Mouse (Mus musculus) skeletal muscle tissue, adult 2 months (tissue): ENCODE results near the gene Ptpru.
"Not testable (repeated sequence)": the region's sequence is repeated elsewhere in the genome, so short reads cannot be mapped to it uniquely, and the experiment has no call there.

ENCODE experiments used
- DNase-seq: peaks from one replicate; pipeline ENCODE4 v3.0.0-alpha.2; 2012; ENCODE audit warnings: low read depth, low spot score

The Ptpru gene

DNA sequence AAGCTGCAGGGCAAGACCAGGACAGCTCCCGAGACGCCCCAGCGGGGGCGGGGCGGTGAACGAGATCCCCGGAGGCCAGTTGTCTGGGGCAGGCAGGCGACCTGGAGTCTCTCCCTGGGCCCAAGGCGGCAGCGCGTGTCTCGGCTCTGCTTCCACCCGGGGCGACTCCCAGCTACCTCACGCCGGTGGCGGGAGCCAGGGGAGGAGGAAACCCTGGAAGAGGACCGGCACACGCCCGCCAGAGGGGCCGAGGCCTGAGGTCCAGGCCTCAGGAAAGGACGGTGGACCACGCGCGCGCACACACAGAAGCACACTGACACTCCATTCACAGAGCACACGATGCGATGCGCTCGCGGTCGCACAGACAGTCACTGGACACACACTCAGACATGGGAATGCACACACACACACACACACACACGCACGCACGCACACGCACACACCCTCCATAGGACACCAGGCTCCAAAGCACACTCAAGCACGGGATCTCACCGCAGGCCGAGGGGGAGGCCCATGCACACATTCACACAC lies 1.7 kb downstream of the Ptpru start:
- DNase-seq, result no peak

DNA sequence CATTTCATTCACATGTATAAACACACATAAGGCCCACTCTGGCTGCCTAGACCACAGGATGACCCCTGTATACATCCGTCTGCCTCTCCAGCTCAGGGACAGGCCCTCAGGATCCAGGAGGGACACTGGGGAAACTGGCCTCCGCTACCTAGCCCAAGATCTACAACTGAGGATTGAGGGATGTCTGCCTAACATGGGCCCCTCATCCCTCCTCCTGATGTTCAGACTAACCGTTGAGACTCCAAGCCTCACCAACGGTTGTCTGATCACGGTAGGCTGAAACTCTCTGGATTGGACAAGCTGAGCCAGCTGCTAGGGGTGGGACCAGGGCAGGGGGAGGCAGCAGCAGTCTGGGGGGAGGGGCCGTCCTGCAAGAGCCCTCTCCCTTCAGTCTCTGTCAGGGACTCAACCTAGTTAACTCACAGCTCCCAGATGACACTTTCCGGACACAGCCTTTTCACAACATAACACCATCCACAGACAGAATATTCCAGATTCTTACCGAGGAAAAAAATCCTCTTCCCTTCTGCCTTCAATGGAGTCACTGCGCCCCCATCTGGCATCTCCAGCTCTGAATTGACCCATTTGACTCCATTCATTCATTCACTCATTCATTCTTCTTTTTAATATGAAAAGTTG lies 4.0 kb downstream of the Ptpru start:
- no peak for DNase-seq

DNA sequence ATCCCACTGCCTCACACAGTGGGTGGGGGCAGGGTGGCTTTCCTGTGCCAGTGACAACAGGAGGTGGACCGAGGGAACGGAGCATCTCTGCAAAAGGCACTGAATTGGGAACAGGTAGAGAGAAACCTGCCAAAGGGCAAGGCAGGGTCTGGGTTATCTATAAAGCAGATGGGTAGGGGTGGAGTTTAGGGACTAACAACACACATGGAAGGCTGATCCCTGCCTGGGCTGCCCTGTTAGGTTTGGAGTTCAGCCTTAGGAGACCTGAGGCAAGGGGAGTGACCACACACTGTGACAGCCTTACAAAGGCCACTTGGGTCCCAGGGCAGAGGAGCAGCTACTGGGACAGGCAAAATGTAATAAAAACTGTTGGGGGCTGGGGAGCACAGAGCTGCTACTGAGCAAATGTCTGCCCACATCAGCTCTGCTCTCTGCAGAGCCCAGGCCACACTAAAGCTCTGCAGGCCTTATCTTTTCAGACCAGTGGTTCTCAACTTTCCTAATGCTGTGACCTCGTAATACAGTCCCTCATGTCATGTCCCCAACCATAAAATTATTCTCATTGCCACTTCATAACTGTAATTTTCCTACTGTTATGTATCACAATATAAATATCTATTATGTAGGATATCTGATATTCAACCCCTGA lies 5.2 kb downstream of the Ptpru start:
- no peak for DNase-seq

DNA sequence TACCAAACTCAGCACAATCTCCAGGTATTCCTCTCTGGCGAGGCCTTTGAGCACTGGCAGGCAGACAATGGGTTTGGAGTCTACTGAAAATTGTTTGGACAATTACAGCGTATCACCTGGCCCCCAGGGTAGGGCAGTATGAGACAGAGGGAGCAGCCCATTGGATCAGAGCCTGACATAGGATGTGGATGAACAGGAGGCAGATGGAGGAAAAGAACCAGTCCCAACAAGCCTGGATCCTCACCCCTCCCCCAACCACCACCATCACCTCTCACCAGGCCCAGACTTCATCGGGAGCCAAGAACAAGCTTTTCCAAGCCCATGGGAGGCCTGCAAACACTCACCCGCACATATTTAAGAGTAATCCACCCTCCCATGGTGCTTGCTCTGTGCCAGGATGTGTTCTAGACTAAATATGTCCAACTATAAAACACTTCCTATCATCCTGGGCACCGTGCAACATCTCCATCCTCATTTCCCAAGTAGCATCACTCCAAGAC lies 6.5 kb downstream of the Ptpru start:
- no peak for DNase-seq

DNA sequence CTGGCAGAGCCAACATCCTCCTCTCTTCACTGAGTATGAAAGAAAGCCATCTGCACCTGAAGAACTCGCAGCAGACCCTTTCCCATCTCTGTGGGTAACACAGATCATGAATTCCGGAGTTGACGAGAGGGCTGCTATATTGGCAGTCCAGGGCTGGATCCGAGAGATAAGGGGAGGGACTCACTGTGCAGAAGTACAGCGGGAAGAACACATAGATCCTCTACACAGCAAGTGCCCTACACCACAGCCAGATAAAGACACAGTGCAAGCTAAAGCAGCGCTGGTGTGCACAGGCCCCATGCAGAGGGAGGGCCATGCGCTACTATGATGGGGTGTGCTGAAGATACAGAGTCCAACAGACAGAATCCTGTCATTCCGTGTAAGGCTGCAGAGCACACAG lies 9.0 kb downstream of the Ptpru start:
- no peak for DNase-seq

DNA sequence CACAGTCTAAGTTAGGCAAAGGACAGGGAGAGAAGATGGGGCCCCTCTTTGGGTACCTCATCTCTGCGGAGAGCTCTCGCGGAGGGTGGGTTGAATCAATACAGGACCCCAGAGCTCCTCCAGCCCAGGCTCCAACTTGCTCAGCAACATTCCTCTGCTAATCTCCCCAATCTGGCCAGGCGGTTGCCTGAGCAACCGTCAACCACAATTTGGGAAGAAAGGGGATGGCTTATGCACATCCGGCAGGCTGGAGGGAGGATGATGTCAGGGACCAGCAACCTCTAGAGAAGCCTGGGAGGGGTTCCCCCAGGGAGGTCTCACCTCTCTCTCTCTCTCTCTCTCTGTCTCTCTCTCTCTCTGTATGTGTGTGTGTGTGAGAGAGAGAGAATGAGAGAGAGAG lies 11.2 kb downstream of the Ptpru start:
- DNase-seq, result no peak

DNA sequence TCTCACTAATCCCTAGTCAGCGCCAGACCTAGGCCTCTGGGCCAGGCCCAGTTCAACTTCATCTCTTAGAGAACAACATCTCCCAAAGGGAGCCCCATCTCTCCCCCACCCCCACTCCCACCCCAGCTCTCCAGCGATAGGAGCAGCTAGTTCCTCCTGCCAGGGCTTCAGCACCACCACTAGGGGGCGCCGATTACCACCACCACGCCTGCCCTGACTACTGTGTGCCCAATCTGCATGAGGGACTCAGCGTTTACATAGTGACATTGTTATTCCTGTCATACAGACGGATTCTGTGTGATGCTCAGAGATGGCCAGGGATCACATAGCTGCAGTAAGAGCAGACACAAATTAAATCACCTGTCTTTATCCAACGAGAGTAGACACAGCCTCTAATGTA lies 12.3 kb downstream of the Ptpru start:
- no peak for DNase-seq

DNA sequence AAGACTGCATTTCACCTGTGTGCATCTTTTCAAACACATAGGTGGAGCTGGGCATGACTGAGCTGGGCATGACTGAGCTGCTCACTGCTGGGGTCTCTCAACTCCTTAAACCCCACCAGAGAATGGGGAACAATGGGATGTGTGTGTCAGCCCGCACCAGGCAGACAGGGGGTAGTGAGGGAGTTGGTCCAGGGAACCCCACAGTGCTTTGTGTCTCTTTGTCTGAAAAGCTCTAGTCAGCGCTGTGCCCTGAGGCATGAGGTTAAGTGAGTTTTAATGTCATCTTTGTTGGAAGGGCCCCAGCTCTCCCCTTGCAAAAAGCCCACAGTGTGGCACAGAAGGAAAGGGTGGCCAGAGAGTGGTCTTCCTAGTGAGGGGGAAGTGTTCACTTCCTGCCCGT lies 13.1 kb downstream of the Ptpru start:
- no peak for DNase-seq

DNA sequence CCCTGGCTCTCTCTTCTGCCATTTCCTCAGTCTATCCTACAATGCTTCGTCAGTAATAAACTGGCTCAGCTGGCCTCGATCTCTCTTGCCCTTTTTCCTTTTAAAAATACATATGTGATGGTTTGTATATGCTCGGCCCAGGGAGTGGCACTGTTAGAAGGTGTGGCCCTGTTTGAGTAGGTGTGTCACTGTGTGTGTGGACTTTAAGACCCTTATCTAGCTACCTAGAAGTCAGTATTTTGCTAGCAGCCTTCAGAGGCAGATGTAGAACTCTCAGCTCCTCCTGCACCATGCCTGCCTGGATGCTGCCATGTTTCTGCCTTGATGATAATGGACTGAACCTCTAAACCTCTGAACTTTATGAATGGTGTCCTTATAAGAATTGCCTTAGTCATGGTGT lies 15.5 kb downstream of the Ptpru start:
- DNase-seq, result no peak

DNA sequence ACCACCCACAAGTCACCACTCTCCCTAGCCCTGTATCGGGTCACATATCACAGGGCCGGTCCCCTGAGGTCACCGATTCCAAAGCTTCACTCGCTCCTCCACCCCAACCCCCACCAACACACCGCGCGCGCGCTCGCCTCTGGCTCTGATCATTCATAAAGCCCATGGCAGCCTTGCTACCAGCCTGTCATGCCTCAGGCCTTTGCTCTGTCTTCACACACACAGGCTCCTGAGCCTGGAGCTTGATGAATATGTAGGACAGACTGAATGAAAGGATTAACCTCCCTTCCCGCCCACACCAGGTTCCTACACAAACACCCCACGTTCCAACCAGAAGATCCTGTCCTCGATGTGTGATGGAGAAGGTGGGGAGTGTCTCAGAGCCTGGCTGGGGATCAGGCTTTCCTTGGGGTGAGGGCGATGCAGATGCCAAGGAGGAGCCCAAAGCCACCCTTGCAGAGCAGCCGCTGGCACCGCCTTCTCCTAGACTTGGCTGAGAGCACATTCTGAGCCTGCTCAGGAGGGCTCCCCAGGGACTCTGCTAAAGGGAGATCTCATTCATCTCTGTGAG lies 16.8 kb downstream of the Ptpru start:
- DNase-seq, result no peak

DNA sequence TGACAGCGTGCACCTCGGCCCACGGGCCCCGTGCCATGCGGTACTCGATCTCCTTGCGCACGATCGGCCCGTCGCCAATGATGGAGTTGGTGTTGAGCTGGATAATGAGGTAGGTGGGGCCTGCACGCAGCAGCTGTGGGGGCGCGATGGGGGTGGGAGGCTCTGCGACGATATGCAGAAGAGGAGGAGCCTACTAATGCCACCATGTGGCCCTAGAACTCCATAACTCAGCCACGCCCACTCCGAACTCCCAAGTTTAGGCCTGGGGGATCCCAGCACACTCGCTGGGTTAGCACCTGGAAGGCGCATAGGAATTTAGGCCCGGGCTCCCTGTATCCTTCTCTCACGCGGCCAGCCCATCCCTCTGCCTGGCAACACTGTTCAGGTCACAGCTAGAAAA lies 19.2 kb downstream of the Ptpru start:
- DNase-seq, result no peak

DNA sequence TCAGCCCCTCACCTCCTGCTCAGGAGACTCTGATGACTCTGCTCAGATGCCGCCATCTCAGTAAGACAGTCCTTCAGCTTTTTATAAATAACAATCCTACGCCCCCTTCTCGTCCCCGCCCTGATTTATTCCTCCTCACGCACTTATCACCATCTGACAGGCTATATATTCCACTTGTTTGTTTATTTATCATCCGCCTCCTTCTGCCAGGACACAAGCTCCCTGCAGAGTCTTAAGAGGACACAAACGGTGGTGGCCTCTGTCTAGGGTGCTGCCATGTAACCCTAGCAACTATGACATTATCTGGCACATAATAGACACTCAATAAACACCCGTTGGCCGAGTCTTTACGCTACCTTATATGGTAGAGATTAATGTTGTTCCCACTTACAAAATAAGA lies 22.3 kb downstream of the Ptpru start:
- no peak for DNase-seq

DNA sequence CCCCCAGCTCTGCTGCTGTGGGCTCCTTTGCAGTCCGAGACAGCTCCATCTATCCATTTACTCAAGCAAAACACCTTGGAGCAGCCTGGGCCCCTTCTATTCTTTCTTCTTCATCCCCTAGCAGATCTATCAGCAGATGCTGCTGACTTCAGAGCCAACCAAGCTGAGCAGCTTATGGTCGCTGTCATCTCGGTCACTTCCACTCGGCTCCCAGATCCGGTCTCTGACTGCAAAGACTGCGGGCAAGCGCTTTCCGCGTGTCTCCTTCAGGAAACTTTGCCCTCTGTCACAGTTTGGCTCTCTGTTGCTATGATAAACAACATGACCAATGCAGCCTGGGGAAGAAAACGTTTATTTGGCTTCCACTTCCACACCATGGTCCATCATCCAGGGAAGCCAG lies 23.2 kb downstream of the Ptpru start:
- DNase-seq, result no peak

DNA sequence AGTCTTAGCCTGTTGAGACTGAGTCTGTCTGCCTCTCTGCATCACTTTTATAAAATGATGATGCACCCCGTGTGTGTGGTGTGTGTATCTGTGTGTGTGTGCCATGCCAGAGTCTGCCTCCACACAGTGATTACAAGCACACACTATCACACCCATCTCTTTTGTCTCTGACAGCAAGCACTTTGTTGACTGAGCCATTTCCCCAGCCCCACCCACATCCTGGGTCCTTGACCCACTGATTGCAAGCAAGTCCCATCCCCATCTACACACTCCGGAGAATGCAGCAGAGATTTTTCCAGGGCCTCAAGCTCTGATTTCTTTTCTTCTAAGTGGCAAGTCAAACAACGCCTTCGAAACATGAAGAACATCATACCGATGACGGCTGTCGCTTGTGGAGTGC lies 24.3 kb downstream of the Ptpru start:
- no peak for DNase-seq

DNA sequence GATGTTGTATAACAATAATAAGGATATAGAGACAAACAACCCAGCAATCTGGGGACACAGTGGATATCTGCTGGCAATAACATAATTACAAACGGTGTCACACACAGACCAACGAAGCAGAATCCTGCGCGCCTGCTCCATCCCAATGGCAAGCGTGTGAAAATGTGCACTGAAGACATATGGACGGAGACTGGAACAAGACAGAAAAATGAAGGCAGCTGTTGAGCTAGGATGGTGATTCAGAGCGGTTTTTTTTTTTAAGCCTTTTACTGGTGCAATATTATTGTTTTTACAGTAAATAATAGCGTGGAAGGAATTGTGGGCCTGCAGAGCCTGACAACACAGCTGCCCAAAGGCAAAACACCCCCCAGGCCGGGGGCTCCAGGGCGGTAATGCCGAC lies 25.6 kb downstream of the Ptpru start:
- DNase-seq, result no peak

DNA sequence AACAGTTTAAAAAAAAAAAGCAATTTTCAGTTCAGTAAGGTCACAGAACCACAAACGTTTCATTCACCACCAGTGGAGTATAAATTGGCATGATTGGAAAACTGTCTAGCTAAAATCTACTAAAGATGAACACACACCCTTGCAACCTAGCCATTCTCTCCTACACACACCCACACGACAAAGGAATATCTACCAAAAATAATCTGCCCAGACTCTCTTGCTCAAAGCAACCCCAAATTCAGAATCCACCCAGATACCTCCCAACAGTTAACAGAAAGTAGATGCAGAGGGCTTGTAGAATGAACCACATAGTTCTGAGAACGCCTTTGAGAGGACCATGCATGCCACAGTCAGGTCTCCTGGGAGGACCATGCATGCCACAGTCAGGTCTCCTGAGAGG lies 32.8 kb downstream of the Ptpru start:
- no peak for DNase-seq

DNA sequence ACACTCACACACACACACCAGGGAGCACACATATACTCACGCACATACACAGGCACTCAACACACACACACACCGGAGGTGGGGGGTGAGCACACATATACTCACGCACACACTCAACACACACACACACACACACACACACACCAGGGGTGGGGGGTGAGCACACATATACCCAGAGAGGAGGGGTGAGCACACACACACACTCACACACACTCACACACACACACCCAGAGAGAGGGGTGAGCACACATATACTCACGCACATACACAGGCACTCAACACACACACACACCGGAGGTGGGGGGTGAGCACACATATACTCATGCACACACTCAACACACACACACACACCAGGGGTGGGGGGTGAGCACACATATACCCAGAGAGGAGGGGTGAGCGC lies 33.4 kb downstream of the Ptpru start:
- not testable (repeated sequence) for DNase-seq

DNA sequence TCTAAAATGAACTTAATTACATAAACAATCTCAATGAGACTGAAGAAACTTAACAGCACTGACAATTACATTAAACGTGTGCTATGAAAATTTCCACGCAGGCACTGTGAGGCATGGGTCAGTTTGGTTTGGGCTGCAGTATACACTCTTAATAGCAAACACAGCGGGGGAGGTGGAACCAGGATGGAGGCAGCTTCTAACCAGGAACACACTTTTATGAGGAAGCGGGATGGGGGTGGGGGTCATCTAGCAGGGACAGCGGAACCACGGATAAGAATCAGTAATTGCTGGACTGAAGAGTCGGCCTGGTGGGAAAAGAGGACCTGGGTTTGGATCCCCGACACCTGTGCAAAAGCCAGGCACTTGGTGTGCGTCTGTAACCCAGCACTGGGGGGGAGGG lies 34.2 kb downstream of the Ptpru start:
- DNase-seq, result no peak

DNA sequence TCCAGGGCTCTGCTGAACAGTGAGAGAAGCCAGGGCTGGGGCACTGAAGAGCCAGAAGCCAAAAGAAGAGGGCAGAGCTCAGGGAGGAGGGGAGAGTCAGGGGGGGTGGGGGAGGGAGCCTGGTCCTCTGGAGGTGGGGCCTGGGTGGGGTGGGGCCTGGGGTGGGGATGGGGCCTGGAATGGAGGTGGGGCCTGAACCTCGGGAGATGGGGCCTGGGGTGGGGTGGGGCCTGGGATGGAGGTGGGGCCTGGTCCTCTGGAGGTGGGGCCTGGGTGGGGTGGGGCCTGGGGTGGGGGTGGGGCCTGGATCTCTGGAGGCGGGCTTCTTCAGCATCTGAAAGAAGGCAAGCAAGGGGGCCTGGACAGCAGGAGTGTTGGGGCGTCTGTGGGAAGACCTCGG lies 39.1 kb downstream of the Ptpru start:
- DNase-seq, result no peak

DNA sequence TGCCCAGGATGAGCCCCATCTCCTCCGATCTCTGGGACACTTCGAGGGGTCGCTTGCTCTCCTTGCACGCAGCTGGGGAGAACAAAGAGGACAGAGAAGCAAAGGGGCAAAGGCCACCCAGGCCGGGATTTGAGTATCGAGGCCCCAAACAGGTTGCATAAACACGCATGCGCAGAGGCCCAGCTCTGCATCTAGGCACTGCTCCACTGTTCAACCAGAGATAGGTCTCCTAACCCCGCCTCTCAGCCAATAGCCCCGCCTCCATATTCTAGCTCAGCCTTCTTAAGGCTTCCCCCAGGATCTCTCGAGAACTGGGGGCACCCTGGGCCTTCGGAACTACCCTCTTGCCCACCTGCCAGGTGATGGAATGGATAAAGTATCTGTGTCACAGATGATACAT lies 40.2 kb downstream of the Ptpru start:
- no peak for DNase-seq

DNA sequence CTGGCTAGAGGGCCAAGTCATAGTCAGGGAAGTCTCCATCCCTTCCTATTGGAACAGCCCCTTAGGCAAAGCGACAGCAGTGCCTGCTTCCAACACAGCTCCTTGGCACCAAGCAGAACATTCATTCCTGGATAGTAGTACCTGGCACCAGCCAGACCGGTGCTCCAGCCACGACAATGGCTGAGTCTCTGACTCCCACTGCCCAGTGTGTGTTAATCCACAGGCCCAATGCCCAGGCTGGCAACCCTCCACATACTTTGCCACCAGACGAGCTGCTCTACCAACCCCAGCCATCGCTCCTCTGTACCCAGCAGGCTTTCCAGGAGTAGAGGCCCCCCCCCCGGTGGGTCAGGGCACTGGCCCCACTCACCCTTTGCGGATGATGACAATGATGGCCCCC lies 40.6 kb downstream of the Ptpru start:
- no peak for DNase-seq

DNA sequence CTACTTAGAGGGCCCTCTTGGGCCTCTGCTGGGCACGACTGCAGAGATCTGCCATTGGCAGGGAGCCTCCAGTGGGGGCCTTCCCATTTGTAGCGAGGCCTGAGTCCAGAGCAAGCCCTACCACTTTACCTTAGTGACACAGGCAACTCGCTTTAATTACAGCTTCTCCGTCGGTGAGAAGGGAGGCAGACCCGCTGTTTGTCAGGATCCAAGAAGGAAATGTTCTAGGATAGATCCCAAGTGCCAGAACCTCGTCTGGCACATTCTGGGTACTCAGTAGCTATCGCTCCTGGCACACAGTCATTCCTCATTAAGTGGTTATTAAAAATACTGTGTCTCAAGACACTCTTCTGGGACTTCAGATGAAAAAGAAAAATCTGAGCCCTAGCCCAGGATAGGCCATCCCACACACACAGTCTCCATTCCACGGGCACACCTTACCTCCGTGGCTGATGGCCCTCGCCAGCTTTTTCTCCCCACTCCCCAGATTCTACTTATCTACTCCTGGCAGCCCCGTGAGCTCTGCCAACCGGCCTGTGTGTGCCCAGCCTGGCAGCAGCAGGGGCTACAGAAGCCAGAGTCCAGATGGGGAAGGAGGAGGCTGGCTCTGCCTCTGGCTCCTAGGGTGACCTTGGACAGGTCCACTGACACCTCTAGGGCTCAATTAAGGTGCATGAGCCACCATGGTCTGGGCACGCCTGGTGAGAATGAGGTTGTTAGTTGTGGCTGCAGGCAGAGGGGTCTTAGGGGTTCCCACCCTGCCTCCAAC lies 41.6 kb downstream of the Ptpru start:
- no peak for DNase-seq
